Mouse (Mus musculus) lung, adult 2 months (tissue): Measurements from ENCODE around the gene Alg9.

Experiments used
- CTCF ChIP-seq: fragments of 200-500 bp; IDR thresholded peaks from 2 replicates; pipeline ENCODE4 v1.5.1; 2011; ENCODE audit warnings: mild to moderate bottlenecking, low read length, control low read depth; ENCODE audit not compliant: insufficient read depth
- POLR2A ChIP-seq: fragments of 200-500 bp; IDR thresholded peaks from 2 replicates; pipeline ENCODE4 v1.6.1; 2011; ENCODE audit warnings: low read depth, mild to moderate bottlenecking, control low read depth, low read length, borderline replicate concordance; ENCODE audit errors: extremely low read depth

DNA sequence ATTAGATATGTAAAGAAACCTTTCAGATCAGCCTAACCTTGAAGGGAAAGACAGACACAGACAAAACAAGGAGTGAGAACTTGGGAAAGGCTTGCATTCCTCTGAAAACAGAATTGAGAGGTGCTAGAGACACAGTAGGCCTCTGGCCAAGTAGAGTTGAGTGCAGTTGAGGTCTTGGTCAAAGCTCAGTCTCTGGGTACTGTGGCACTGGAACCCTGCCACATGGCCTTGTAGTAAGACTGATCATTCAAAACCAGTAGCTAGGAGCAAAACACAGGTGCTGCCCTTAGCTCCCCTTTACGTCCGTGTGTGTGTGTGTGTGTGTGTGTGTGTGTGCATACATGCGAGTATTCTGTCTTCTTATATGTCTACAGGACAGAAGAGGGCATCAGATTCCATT, 101.5 kb downstream of the Alg9 start:
- TF ChIP-seq POLR2A: no peak
- TF ChIP-seq CTCF: no peak
